Mouse (Mus musculus): ENCODE data around the gene Slc28a3. TPM values are rescaled to one million over a fixed set of nuclear protein-coding genes. Genes with fewer than 3 reads are reported as not detected.

Gene Slc28a3
- polyA plus RNA-seq, 1 experiment from 2014 or later: not detected

- Histone ChIP-seq H3K4me1 (replicated peaks; ENCODE audit: control insufficient read depth, insufficient read depth, low read length) (no peaks in the 10 kb centered on the region), H3K9me3 (ENCODE audit: control insufficient read depth, low read length) (no peaks in the 10 kb centered on the region), H3K27me3 (replicated peaks; ENCODE audit: control insufficient read depth, insufficient read depth, low read length) (no peaks in the 10 kb centered on the region), H3K36me3 (ENCODE audit: control insufficient read depth, insufficient read depth) (no peaks in the 10 kb centered on the region), H3K27ac (ENCODE audit: low read length) (no peak overlapping the region), H3K9ac (replicated peaks; ENCODE audit: low read depth, low read length) (no peak overlapping the region), H3K4me3 (replicated peaks; ENCODE audit: low read length) (no peak overlapping the region), H3K4me2 (ENCODE audit: low read length) (no peak overlapping the region)
- WGBS: 86% methylated on average over 9 of the region's 9 CpGs
- ATAC-seq: no peak
These were observed 89.2 kb downstream of the Slc28a3 start for GRCm38 (mm10) chr13:58521331-58522030.

- H3K4me3 ChIP-seq (replicated peaks; ENCODE audit: low read length): no peak overlapping the region
- no peak overlapping the region for H3K4me2 ChIP-seq (ENCODE audit: low read length)
- no peaks in the 10 kb centered on the region for H3K4me1 ChIP-seq (replicated peaks; ENCODE audit: control insufficient read depth, insufficient read depth, low read length)
- 69% methylated on average over 7 of the region's 7 CpGs for WGBS
- H3K9me3 ChIP-seq (ENCODE audit: control insufficient read depth, low read length): no peaks in the 10 kb centered on the region
- no peaks in the 10 kb centered on the region for H3K36me3 ChIP-seq (ENCODE audit: control insufficient read depth, insufficient read depth)
- H3K27me3 ChIP-seq (replicated peaks; ENCODE audit: control insufficient read depth, insufficient read depth, low read length): no peaks in the 10 kb centered on the region
- ATAC-seq: no peak
- H3K9ac ChIP-seq (replicated peaks; ENCODE audit: low read depth, low read length): no peak overlapping the region
- H3K27ac ChIP-seq (ENCODE audit: low read length): no peak overlapping the region
These were observed 89.9 kb downstream of the Slc28a3 start for GRCm38 (mm10) chr13:58520580-58521330.

GRCm38 (mm10) chr13:58520028-58520427, 90.6 kb downstream of the Slc28a3 start:
- WGBS: 90% methylated on average over 9 of the region's 9 CpGs
- Histone ChIP-seq H3K4me2 (ENCODE audit: low read length) (no peak overlapping the region), H3K9ac (replicated peaks; ENCODE audit: low read depth, low read length) (no peak overlapping the region)

GRCm38 (mm10) chr13:58516277-58516676, 94.4 kb downstream of the Slc28a3 start:
- Histone ChIP-seq H3K27me3 (replicated peaks; ENCODE audit: control insufficient read depth, insufficient read depth, low read length) (no peaks in the 10 kb centered on the region), H3K36me3 (ENCODE audit: control insufficient read depth, insufficient read depth) (no peaks in the 10 kb centered on the region), H3K4me2 (ENCODE audit: low read length) (no peak overlapping the region), H3K9ac (replicated peaks; ENCODE audit: low read depth, low read length) (no peak overlapping the region), H3K27ac (ENCODE audit: low read length) (no peak overlapping the region), H3K4me3 (replicated peaks; ENCODE audit: low read length) (no peak overlapping the region), H3K4me1 (replicated peaks; ENCODE audit: control insufficient read depth, insufficient read depth, low read length) (no peaks in the 10 kb centered on the region), H3K9me3 (ENCODE audit: control insufficient read depth, low read length) (no peaks in the 10 kb centered on the region)
- no peak for ATAC-seq
- 97% methylated on average over 4 of the region's 4 CpGs for WGBS

More at GRCm38 (mm10) chr13:58520028-58520427, 90.6 kb downstream of the Slc28a3 start:
- H3K4me3 ChIP-seq (replicated peaks; ENCODE audit: low read length): no peak overlapping the region
- ATAC-seq: no peak
- H3K27ac ChIP-seq (ENCODE audit: low read length): no peak overlapping the region
- no peaks in the 10 kb centered on the region for H3K4me1 ChIP-seq (replicated peaks; ENCODE audit: control insufficient read depth, insufficient read depth, low read length)
- H3K36me3 ChIP-seq (ENCODE audit: control insufficient read depth, insufficient read depth): no peaks in the 10 kb centered on the region
- H3K27me3 ChIP-seq (replicated peaks; ENCODE audit: control insufficient read depth, insufficient read depth, low read length): no peaks in the 10 kb centered on the region
- no peaks in the 10 kb centered on the region for H3K9me3 ChIP-seq (ENCODE audit: control insufficient read depth, low read length)

GRCm38 (mm10) chr13:58515635-58516034, 95.0 kb downstream of the Slc28a3 start:
- no peaks in the 10 kb centered on the region for H3K9me3 ChIP-seq (ENCODE audit: control insufficient read depth, low read length)
- H3K36me3 ChIP-seq (ENCODE audit: control insufficient read depth, insufficient read depth): no peaks in the 10 kb centered on the region
- no peak for ATAC-seq
- H3K4me3 ChIP-seq (replicated peaks; ENCODE audit: low read length): no peak overlapping the region
- H3K27me3 ChIP-seq (replicated peaks; ENCODE audit: control insufficient read depth, insufficient read depth, low read length): no peaks in the 10 kb centered on the region
- H3K4me1 ChIP-seq (replicated peaks; ENCODE audit: control insufficient read depth, insufficient read depth, low read length): no peaks in the 10 kb centered on the region
- no peak overlapping the region for H3K4me2 ChIP-seq (ENCODE audit: low read length)
- no peak overlapping the region for H3K27ac ChIP-seq (ENCODE audit: low read length)
- WGBS: 73% methylated on average over 5 of the region's 5 CpGs
- no peak overlapping the region for H3K9ac ChIP-seq (replicated peaks; ENCODE audit: low read depth, low read length)

GRCm38 (mm10) chr13:58514147-58514727, 96.4 kb downstream of the Slc28a3 start:
- H3K9me3 ChIP-seq (ENCODE audit: control insufficient read depth, low read length): no peaks in the 10 kb centered on the region
- no peak overlapping the region for H3K9ac ChIP-seq (replicated peaks; ENCODE audit: low read depth, low read length)
- H3K36me3 ChIP-seq (ENCODE audit: control insufficient read depth, insufficient read depth): no peaks in the 10 kb centered on the region
- 81% methylated on average over 8 of the region's 8 CpGs for WGBS
- no peak overlapping the region for H3K4me3 ChIP-seq (replicated peaks; ENCODE audit: low read length)
- H3K27me3 ChIP-seq (replicated peaks; ENCODE audit: control insufficient read depth, insufficient read depth, low read length): no peaks in the 10 kb centered on the region
- no peaks in the 10 kb centered on the region for H3K4me1 ChIP-seq (replicated peaks; ENCODE audit: control insufficient read depth, insufficient read depth, low read length)
- ATAC-seq: no peak
- no peak overlapping the region for H3K4me2 ChIP-seq (ENCODE audit: low read length)
- H3K27ac ChIP-seq (ENCODE audit: low read length): no peak overlapping the region

GRCm38 (mm10) chr13:58511926-58512325, 98.8 kb downstream of the Slc28a3 start:
- Histone ChIP-seq H3K4me1 (replicated peaks; ENCODE audit: control insufficient read depth, insufficient read depth, low read length) (0 out of 2 replicates have a peak, but pooled peaks cover 3% of the 10 kb centered on the region), H3K9ac (replicated peaks; ENCODE audit: low read depth, low read length) (no peak overlapping the region), H3K36me3 (ENCODE audit: control insufficient read depth, insufficient read depth) (no peaks in the 10 kb centered on the region), H3K27me3 (replicated peaks; ENCODE audit: control insufficient read depth, insufficient read depth, low read length) (no peaks in the 10 kb centered on the region), H3K27ac (ENCODE audit: low read length) (no peak overlapping the region), H3K9me3 (ENCODE audit: control insufficient read depth, low read length) (no peaks in the 10 kb centered on the region), H3K4me2 (ENCODE audit: low read length) (no peak overlapping the region), H3K4me3 (replicated peaks; ENCODE audit: low read length) (no peak overlapping the region)
- WGBS: 78% methylated on average over 2 of the region's 2 CpGs
- ATAC-seq: no peak

- Histone ChIP-seq H3K9me3 (ENCODE audit: control insufficient read depth, low read length) (no peaks in the 10 kb centered on the region), H3K4me3 (replicated peaks; ENCODE audit: low read length) (no peak overlapping the region), H3K27ac (ENCODE audit: low read length) (no peak overlapping the region), H3K27me3 (replicated peaks; ENCODE audit: control insufficient read depth, insufficient read depth, low read length) (no peaks in the 10 kb centered on the region), H3K9ac (replicated peaks; ENCODE audit: low read depth, low read length) (no peak overlapping the region), H3K4me1 (replicated peaks; ENCODE audit: control insufficient read depth, insufficient read depth, low read length) (0 out of 2 replicates have a peak, but pooled peaks cover 5% of the 10 kb centered on the region), H3K36me3 (ENCODE audit: control insufficient read depth, insufficient read depth) (no peaks in the 10 kb centered on the region), H3K4me2 (ENCODE audit: low read length) (no peak overlapping the region)
- WGBS: 62% methylated on average over 9 of the region's 9 CpGs
- ATAC-seq: peak; percentile 58
These were observed 99.4 kb downstream of the Slc28a3 start for GRCm38 (mm10) chr13:58511248-58511647.

- no peak overlapping the region for H3K27ac ChIP-seq (ENCODE audit: low read length)
- no peaks in the 10 kb centered on the region for H3K27me3 ChIP-seq (replicated peaks; ENCODE audit: control insufficient read depth, insufficient read depth, low read length)
- WGBS: 63% methylated on average over 3 of the region's 3 CpGs
- H3K4me3 ChIP-seq (replicated peaks; ENCODE audit: low read length): no peak overlapping the region
- H3K4me1 ChIP-seq (replicated peaks; ENCODE audit: control insufficient read depth, insufficient read depth, low read length): 0 out of 2 replicates have a peak, but pooled peaks cover 5% of the 10 kb centered on the region
- no peak overlapping the region for H3K9ac ChIP-seq (replicated peaks; ENCODE audit: low read depth, low read length)
- no peaks in the 10 kb centered on the region for H3K9me3 ChIP-seq (ENCODE audit: control insufficient read depth, low read length)
- no peaks in the 10 kb centered on the region for H3K36me3 ChIP-seq (ENCODE audit: control insufficient read depth, insufficient read depth)
- no peak overlapping the region for H3K4me2 ChIP-seq (ENCODE audit: low read length)
- ATAC-seq: no peak
These were observed 101.4 kb downstream of the Slc28a3 start for GRCm38 (mm10) chr13:58509241-58509640.

Data from forebrain, embryonic 16.5 days (tissue).